Mouse (Mus musculus): ENCODE measurements around the gene Socs2. TPM values are rescaled to one million over a fixed set of nuclear protein-coding genes. Genes with fewer than 3 reads are reported as not detected.
"Not testable (repeated sequence)": the region's sequence is repeated elsewhere in the genome, so short reads cannot be mapped to it uniquely, and the experiment has no call there.

Socs2 gene
- total and polyA plus RNA-seq, 3 experiments: 16.5 to 24.9 TPM; not detected in 1

- Histone ChIP-seq H3K27me3 (ENCODE audit: control insufficient read depth in 1 of 2, insufficient read depth in 2 of 2, low read length in 2 of 2) (no peaks in the 10 kb centered on the region), H3K9me3 (replicated peaks; ENCODE audit: insufficient read depth, low read length) (no peaks in the 10 kb centered on the region), H3K9ac (ENCODE audit: control insufficient read depth, low read depth, low read length, poor library complexity, severe bottlenecking) (no peak overlapping the region), H3K4me1 (ENCODE audit: control insufficient read depth in 1 of 2, insufficient read depth in 2 of 2, low read length in 2 of 2) (no peaks in the 10 kb centered on the region), H3K4me3 (ENCODE audit: control insufficient read depth in 1 of 2, insufficient read depth in 1 of 2, low read depth in 2 of 2, low read length in 2 of 2) (no peak overlapping the region), H3K79me2 (ENCODE audit: control insufficient read depth, insufficient read depth, low read length, poor library complexity) (no peaks in the 10 kb centered on the region), H3K36me3 (ENCODE audit: control insufficient read depth in 1 of 2, insufficient read depth in 2 of 2, low read length in 2 of 2) (no peaks in the 10 kb centered on the region), H3K27ac (ENCODE audit: control insufficient read depth, low read depth, low read length) (no peak overlapping the region)
- no peak for DNase-seq (ENCODE audit: low read depth, low spot score)
- TF ChIP-seq ELF1 (IDR thresholded peaks at IDR 0.05; ENCODE audit: low read depth, low read length) (no peak), MAX (IDR thresholded peaks at IDR 0.05; ENCODE audit: low read length) (no peak), SIN3A (IDR thresholded peaks at IDR 0.05; ENCODE audit: low read length) (no peak), CTCF (IDR thresholded peaks at IDR 0.05 in 2 of 3, conservative IDR thresholded peaks at IDR 0.05 in 1 of 3; ENCODE audit: control insufficient read depth in 1 of 3, insufficient read depth in 1 of 3, low read depth in 2 of 3, low read length in 3 of 3, poor library complexity in 1 of 3, severe bottlenecking in 1 of 3) (no peak), USF1 (IDR thresholded peaks at IDR 0.05; ENCODE audit: low read depth, low read length) (no peak), TAL1 (IDR thresholded peaks at IDR 0.05; ENCODE audit: low read length) (no peak), E2F4 (IDR thresholded peaks at IDR 0.05; ENCODE audit: borderline replicate concordance, low read depth, low read length) (no peak), SMC3 (IDR thresholded peaks at IDR 0.05; ENCODE audit: low read depth, low read length) (no peak), HCFC1 (IDR thresholded peaks at IDR 0.05; ENCODE audit: low read depth, low read length) (no peak), MXI1 (IDR thresholded peaks at IDR 0.05; ENCODE audit: low read depth, low read length) (no peak), UBTF (IDR thresholded peaks at IDR 0.05; ENCODE audit: borderline replicate concordance, insufficient read depth, low read depth, low read length) (no peak), NELFE (IDR thresholded peaks at IDR 0.05; ENCODE audit: low read depth, low read length) (no peak), MYC (IDR thresholded peaks at IDR 0.05; ENCODE audit: low read depth, low read length) (no peak), ZKSCAN1 (IDR thresholded peaks at IDR 0.05; ENCODE audit: low read depth, low read length) (no peak), ETS1 (IDR thresholded peaks at IDR 0.05; ENCODE audit: low read depth, low read length) (no peak), ZC3H11A (IDR thresholded peaks at IDR 0.05; ENCODE audit: low read depth, low read length) (no peak), POLR2AphosphoS5 (IDR thresholded peaks at IDR 0.05; ENCODE audit: borderline replicate concordance, low read depth, low read length) (no peak), KAT2A (conservative IDR thresholded peaks at IDR 0.05; ENCODE audit: low read depth, low read length) (no peak), ZNF384 (IDR thresholded peaks at IDR 0.05; ENCODE audit: low read depth, low read length) (no peak)
Observed at GRCm38 (mm10) chr10:95390871-95391270, 26.1 kb downstream of the Socs2 start.

GRCm38 (mm10) chr10:95389805-95390204 lies 27.2 kb downstream of the Socs2 start:
- not testable (repeated sequence) for H3K27ac ChIP-seq (ENCODE audit: control insufficient read depth, low read depth, low read length); H3K27me3 ChIP-seq (ENCODE audit: control insufficient read depth in 1 of 2, insufficient read depth in 2 of 2, low read length in 2 of 2); DNase-seq (ENCODE audit: low read depth, low spot score); H3K36me3 ChIP-seq (ENCODE audit: control insufficient read depth in 1 of 2, insufficient read depth in 2 of 2, low read length in 2 of 2); H3K9ac ChIP-seq (ENCODE audit: control insufficient read depth, low read depth, low read length, poor library complexity, severe bottlenecking); H3K9me3 ChIP-seq (replicated peaks; ENCODE audit: insufficient read depth, low read length); H3K4me1 ChIP-seq (ENCODE audit: control insufficient read depth in 1 of 2, insufficient read depth in 2 of 2, low read length in 2 of 2); H3K4me3 ChIP-seq (ENCODE audit: control insufficient read depth in 1 of 2, insufficient read depth in 1 of 2, low read depth in 2 of 2, low read length in 2 of 2); H3K79me2 ChIP-seq (ENCODE audit: control insufficient read depth, insufficient read depth, low read length, poor library complexity)

Measured in MEL (cell line).